Mouse (Mus musculus): ENCODE data around the gene Gm20767. TPM values are rescaled to one million over a fixed set of nuclear protein-coding genes. Genes with fewer than 3 reads are reported as not detected.
"Not testable (repeated sequence)": the region's sequence is repeated elsewhere in the genome, so short reads cannot be mapped to it uniquely, and the experiment has no call there.

Gene Gm20767
- polyA plus RNA-seq, 1 experiment from 2014 or later: not detected

- not testable (repeated sequence) for H3K4me2 ChIP-seq (replicated peaks; ENCODE audit: low read depth, low read length); ATAC-seq (ENCODE audit: low FRiP score, low TSS enrichment); H3K9ac ChIP-seq (replicated peaks; ENCODE audit: low read length); H3K27me3 ChIP-seq (ENCODE audit: insufficient read depth, low read length); H3K4me3 ChIP-seq (ENCODE audit: low read length); H3K27ac ChIP-seq (ENCODE audit: low read length); H3K9me3 ChIP-seq (ENCODE audit: low read length); H3K4me1 ChIP-seq (ENCODE audit: insufficient read depth, low read length); H3K36me3 ChIP-seq (ENCODE audit: insufficient read depth, low read length)
- WGBS: 64% methylated on average over 5 of the region's 5 CpGs
Measured at GRCm38 (mm10) chr13:120168301-120168700, 28.3 kb downstream of the Gm20767 start.

- not testable (repeated sequence) for H3K4me2 ChIP-seq (replicated peaks; ENCODE audit: low read depth, low read length); H3K9me3 ChIP-seq (ENCODE audit: low read length); H3K36me3 ChIP-seq (ENCODE audit: insufficient read depth, low read length); H3K4me1 ChIP-seq (ENCODE audit: insufficient read depth, low read length); H3K4me3 ChIP-seq (ENCODE audit: low read length); H3K27ac ChIP-seq (ENCODE audit: low read length); H3K27me3 ChIP-seq (ENCODE audit: insufficient read depth, low read length); ATAC-seq (ENCODE audit: low FRiP score, low TSS enrichment); H3K9ac ChIP-seq (replicated peaks; ENCODE audit: low read length)
- 76% methylated on average over 4 of the region's 4 CpGs for WGBS
Measured at GRCm38 (mm10) chr13:120172133-120172532, 32.1 kb downstream of the Gm20767 start, which contains the start of gene Gm21818. TSS of gene Gm21818 (plus strand) at chr13:120172433.

- H3K27me3 ChIP-seq (ENCODE audit: insufficient read depth, low read length); H3K9me3 ChIP-seq (ENCODE audit: low read length); H3K4me1 ChIP-seq (ENCODE audit: insufficient read depth, low read length); H3K9ac ChIP-seq (replicated peaks; ENCODE audit: low read length); ATAC-seq (ENCODE audit: low FRiP score, low TSS enrichment); H3K4me2 ChIP-seq (replicated peaks; ENCODE audit: low read depth, low read length); H3K4me3 ChIP-seq (ENCODE audit: low read length); H3K36me3 ChIP-seq (ENCODE audit: insufficient read depth, low read length); H3K27ac ChIP-seq (ENCODE audit: low read length): not testable (repeated sequence)
- WGBS: 85% methylated on average over 6 of the region's 8 CpGs
Measured at GRCm38 (mm10) chr13:120196189-120196821, 56.3 kb downstream of the Gm20767 start.

Other genes starting within 250 kb of the Gm20767 start
- gene Tcstv1, start 245.5 kb upstream of the Gm20767 start, polyA plus RNA-seq (2015; fragmentation: Nextera tagmentation; extraction: Ambion mirVana): not detected in 2 replicates
- not detected in 2 replicates for gene Gm21761, start 211.0 kb upstream of the Gm20767 start, polyA plus RNA-seq (2015; fragmentation: Nextera tagmentation; extraction: Ambion mirVana)
- not detected in 2 replicates for gene B020031M17Rik, start 189.4 kb upstream of the Gm20767 start, polyA plus RNA-seq (2015; fragmentation: Nextera tagmentation; extraction: Ambion mirVana)
- not detected in 2 replicates for gene Gm36079, start 113.2 kb upstream of the Gm20767 start, polyA plus RNA-seq (2015; fragmentation: Nextera tagmentation; extraction: Ambion mirVana)
- gene Gm21188, start 88.1 kb upstream of the Gm20767 start, polyA plus RNA-seq (2015; fragmentation: Nextera tagmentation; extraction: Ambion mirVana): not detected in 2 replicates
- not detected in 2 replicates for gene Gm21818, start 32.2 kb downstream of the Gm20767 start, polyA plus RNA-seq (2015; fragmentation: Nextera tagmentation; extraction: Ambion mirVana)
- gene Gm21762, start 75.7 kb downstream of the Gm20767 start, polyA plus RNA-seq (2015; fragmentation: Nextera tagmentation; extraction: Ambion mirVana): not detected in 2 replicates
- gene Gm21731, start 98.9 kb downstream of the Gm20767 start, polyA plus RNA-seq (2015; fragmentation: Nextera tagmentation; extraction: Ambion mirVana): not detected in 2 replicates
- gene AF067061, start 122.9 kb downstream of the Gm20767 start, polyA plus RNA-seq (2015; fragmentation: Nextera tagmentation; extraction: Ambion mirVana): not detected in 2 replicates
- 0.53 TPM in 1 of 2 replicates, not detected in the other for gene BC147527, start 160.1 kb downstream of the Gm20767 start, polyA plus RNA-seq (2015; fragmentation: Nextera tagmentation; extraction: Ambion mirVana)
- not detected in 2 replicates for gene Tcstv3, start 176.6 kb downstream of the Gm20767 start, polyA plus RNA-seq (2015; fragmentation: Nextera tagmentation; extraction: Ambion mirVana)